Mouse (Mus musculus): ENCODE results near the gene Ttc21b.

DNA sequence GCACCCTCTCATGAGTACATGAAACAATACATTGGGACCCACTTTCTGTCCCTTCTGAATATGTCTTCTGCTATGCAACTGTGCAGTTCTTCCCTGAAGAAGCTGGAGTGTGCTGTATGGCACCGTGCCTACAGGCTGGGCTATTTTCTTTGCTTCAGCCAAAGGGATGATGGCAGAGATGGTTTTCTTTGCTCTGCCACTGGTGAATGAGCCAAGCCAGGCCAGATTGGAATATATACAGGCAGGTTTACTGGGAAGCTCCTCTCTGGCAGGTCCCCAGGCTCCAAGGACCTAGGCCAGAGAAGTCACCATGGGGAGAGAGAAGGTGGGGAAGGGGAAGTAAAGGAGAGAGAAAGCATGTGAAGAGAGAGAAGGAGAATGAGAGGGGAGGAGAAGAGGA, 16.1 kb downstream of the Ttc21b start:
- TF ChIP-seq CTCF (IDR thresholded peaks at IDR 0.05; ENCODE audit: extremely low read depth, insufficient read depth, insufficient read length, insufficient replicate concordance) (no peak), POLR2A (IDR thresholded peaks at IDR 0.05; ENCODE audit: low read depth, low read length) (no peak)
